In the genomic region with DNA sequence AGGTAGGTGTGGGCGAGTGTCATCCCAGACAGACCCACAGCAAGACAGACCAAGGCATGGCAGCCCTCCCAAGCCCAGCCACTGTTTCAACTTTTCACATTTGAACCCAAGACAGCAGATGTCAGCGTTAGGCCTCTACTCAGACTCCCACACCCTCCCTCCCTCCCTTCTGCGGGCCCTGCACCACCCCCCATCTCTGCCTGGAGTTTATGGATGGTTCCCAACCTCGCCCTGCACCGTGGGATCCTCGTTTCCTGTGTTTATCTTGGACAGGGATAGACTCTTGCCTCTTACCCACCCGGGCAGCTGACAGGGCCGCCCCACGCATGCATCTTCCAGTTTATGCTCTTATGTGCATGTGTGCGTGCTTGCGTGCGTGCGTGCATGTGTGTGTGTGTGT, we compare ENCODE assay signal across 11 mouse cellular contexts.
A peak's percentile ranks its signal among the peaks of the same experiment; 100 is the strongest.
DNase-seq lines count a peak whose midpoint lies in the region; ATAC-seq lines count a peak whose summit lies in the region.
"Had no signal": no experiment of that assay in that cellular context is flagged by ENCODE, and none has a peak within 500 bp of the region (broad histone marks: within the 10 kb centered on the region; RNA-seq: fewer than 3 reads in every experiment).

No protein-coding gene starts in this region.

- no peak overlapping the region for H3K4me2 ChIP-seq in neural tube, embryonic 13.5 days
- H3K4me2 ChIP-seq in neural tube, embryonic 15.5 days: no peak overlapping the region
- no peak overlapping the region for H3K4me2 ChIP-seq in liver, embryonic 11.5 days

- no peak overlapping the region for H3K4me3 ChIP-seq in neural tube, embryonic 13.5 days
- no peak overlapping the region for H3K4me3 ChIP-seq in neural tube, embryonic 15.5 days (replicated peaks)
- H3K4me3 ChIP-seq in liver, embryonic 11.5 days (ENCODE audit: low read depth, low read length): no peak overlapping the region
- H3K4me3 ChIP-seq: heart, adult 2 months had no signal

- H3K9me3 ChIP-seq in neural tube, embryonic 13.5 days: no peaks in the 10 kb centered on the region
- no peaks in the 10 kb centered on the region for H3K9me3 ChIP-seq in neural tube, embryonic 15.5 days (replicated peaks)
- no peaks in the 10 kb centered on the region for H3K9me3 ChIP-seq in liver, embryonic 11.5 days (ENCODE audit: control insufficient read depth, low read length)

- peak overlapping the region; percentile 59 for H3K27ac ChIP-seq in neural tube, embryonic 13.5 days (replicated peaks)
- H3K27ac ChIP-seq in neural tube, embryonic 15.5 days (replicated peaks): no peak overlapping the region
- H3K27ac ChIP-seq in liver, embryonic 11.5 days (ENCODE audit: low read depth, low read length): peak overlapping the region; percentile 25; the same call in 1 of the 2 replicates
- H3K27ac ChIP-seq: heart, adult 2 months; macrophage had no signal

- peaks cover 46% of the 10 kb centered on the region for H3K4me1 ChIP-seq in neural tube, embryonic 13.5 days (replicated peaks)
- peaks cover 15% of the 10 kb centered on the region for H3K4me1 ChIP-seq in neural tube, embryonic 15.5 days
- H3K4me1 ChIP-seq in liver, embryonic 11.5 days (replicated peaks; ENCODE audit: control insufficient read depth, insufficient read depth, low read length): peaks cover 5% of the 10 kb centered on the region; the same call in 1 of the 2 replicates

- H3K36me3 ChIP-seq in neural tube, embryonic 13.5 days: no peaks in the 10 kb centered on the region
- H3K36me3 ChIP-seq in neural tube, embryonic 15.5 days: no peaks in the 10 kb centered on the region
- H3K36me3 ChIP-seq in liver, embryonic 11.5 days (ENCODE audit: control insufficient read depth, insufficient read depth, low read length): no peaks in the 10 kb centered on the region

- intact Hi-C loops in left cerebral cortex, postnatal 36 days (cut with DNase I): no loop called here

- 46% methylated on average over 13 of the region's 13 CpGs for WGBS in neural tube, embryonic 13.5 days
- 43% methylated on average over 13 of the region's 13 CpGs for WGBS in neural tube, embryonic 15.5 days
- 40% methylated on average over 13 of the region's 13 CpGs for WGBS in liver, embryonic 11.5 days

- ATAC-seq in frontal cortex, adult (ENCODE audit: low TSS enrichment): peak; percentile 13; the same call in 1 of the 2 replicates
- ATAC-seq in neural tube, embryonic 13.5 days (ENCODE audit: low read depth): 0 out of 2 replicates have a peak, but pooled peaks have one; percentile 24
- no peak for ATAC-seq in neural tube, embryonic 15.5 days (ENCODE audit: low FRiP score)
- ATAC-seq in liver, embryonic 11.5 days (replicated peaks; ENCODE audit: low FRiP score): no peak

- H3K27me3 ChIP-seq in neural tube, embryonic 13.5 days: peaks cover 4% of the 10 kb centered on the region; the same call in 1 of the 2 replicates
- no peaks in the 10 kb centered on the region for H3K27me3 ChIP-seq in neural tube, embryonic 15.5 days (replicated peaks)
- H3K27me3 ChIP-seq in liver, embryonic 11.5 days (replicated peaks; ENCODE audit: control insufficient read depth, insufficient read depth, low read length): peaks cover 23% of the 10 kb centered on the region

- DNase-seq in frontal cortex, postnatal 25 days (ENCODE audit: low spot score in 2 of 2): no peak
- no peak for DNase-seq in liver, embryonic 11.5 days (ENCODE audit: low spot score)
- no peak for DNase-seq in thymus, postnatal 36 days
- DNase-seq in right cerebral cortex, postnatal 36 days (ENCODE audit: low spot score in 2 of 2): no peak
- no peak for DNase-seq in left cerebral cortex, postnatal 36 days (ENCODE audit: low spot score in 2 of 2)
- DNase-seq: cerebellum, adult 11 months had no signal

- H3K9ac ChIP-seq in neural tube, embryonic 13.5 days: no peak overlapping the region
- H3K9ac ChIP-seq in neural tube, embryonic 15.5 days (replicated peaks): no peak overlapping the region
- no peak overlapping the region for H3K9ac ChIP-seq in liver, embryonic 11.5 days (ENCODE audit: low read depth, low read length)

Comparison
In these comparisons a context has a peak if more than half of its experiments do, and no peak if none do; other contexts are left out.
1. ATAC-seq: peak in frontal cortex, adult (single experiment) and neural tube, embryonic 13.5 days (single experiment); none in neural tube, embryonic 15.5 days (single experiment) and liver, embryonic 11.5 days (single experiment).